Mouse (Mus musculus): ENCODE results near the gene Pam16.

Gene Pam16

DNA sequence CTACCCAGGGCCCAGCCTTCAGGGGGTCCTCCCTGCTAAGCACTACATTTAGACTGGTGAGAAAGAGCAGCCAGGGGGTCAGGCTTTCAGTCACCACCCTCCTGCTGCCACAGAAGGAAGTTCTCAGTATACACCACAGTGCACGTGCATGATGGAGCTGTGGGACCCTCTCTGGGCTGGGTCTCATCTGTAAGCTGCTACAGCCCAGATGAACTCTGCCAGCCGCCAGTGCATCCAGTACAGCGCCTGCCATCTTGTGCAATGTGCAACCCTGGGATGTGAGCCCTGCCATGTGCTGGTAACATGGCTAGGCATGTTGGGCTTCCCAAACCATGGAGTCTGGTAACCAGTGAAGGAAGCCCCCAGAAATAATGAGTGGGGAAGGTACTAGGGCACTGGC is 25.4 kb upstream of the Pam16 start:
- peaks cover 92% of the 10 kb centered on the region for H3K36me3 ChIP-seq (ENCODE audit: insufficient read depth, low read length)
- peaks cover 58% of the 10 kb centered on the region for H3K4me1 ChIP-seq (replicated peaks; ENCODE audit: low read depth, low read length)
- no peaks in the 10 kb centered on the region for H3K27me3 ChIP-seq (ENCODE audit: insufficient read depth, low read length)
- no peaks in the 10 kb centered on the region for H3K9me3 ChIP-seq (ENCODE audit: low read length)
- peak overlapping the region; percentile 65 for H3K4me3 ChIP-seq (replicated peaks; ENCODE audit: low read length)
- no peak for TF ChIP-seq CTCF (conservative IDR thresholded peaks at IDR 0.05; ENCODE audit: low read length)
- no peak for TF ChIP-seq POU5F1 (IDR thresholded peaks at IDR 0.05; ENCODE audit: borderline replicate concordance, low read length)
- TF ChIP-seq NANOG (IDR thresholded peaks at IDR 0.05; ENCODE audit: borderline replicate concordance, low read length) = no peak

DNA sequence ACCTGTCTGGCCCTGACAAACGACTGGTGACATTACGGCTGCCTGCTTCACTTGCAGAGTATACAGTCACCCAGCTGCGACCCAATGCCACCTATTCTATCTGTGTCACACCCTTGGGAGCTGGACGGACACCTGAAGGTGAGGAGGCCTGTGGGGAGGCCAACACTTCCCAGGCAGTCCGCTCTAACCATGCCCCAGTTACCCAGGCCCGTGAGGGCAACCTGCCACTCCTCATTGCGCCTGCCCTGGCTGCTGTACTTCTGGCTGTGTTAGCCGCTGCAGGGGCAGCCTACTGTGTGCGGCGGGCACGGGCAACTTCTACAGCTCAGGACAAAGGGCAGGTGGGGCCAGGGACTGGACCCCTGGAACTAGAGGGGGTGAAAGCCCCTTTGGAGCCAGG is 24.9 kb upstream of the Pam16 start:
- no peaks in the 10 kb centered on the region for H3K9me3 ChIP-seq (ENCODE audit: low read length)
- peaks cover 55% of the 10 kb centered on the region for H3K4me1 ChIP-seq (replicated peaks; ENCODE audit: low read depth, low read length)
- peaks cover 88% of the 10 kb centered on the region for H3K36me3 ChIP-seq (ENCODE audit: insufficient read depth, low read length)
- TF ChIP-seq NANOG (IDR thresholded peaks at IDR 0.05; ENCODE audit: borderline replicate concordance, low read length) = no peak
- TF ChIP-seq CTCF (conservative IDR thresholded peaks at IDR 0.05; ENCODE audit: low read length) = no peak
- no peak for TF ChIP-seq POU5F1 (IDR thresholded peaks at IDR 0.05; ENCODE audit: borderline replicate concordance, low read length)
- peak overlapping the region; percentile 65 for H3K4me3 ChIP-seq (replicated peaks; ENCODE audit: low read length)
- H3K27me3 ChIP-seq (ENCODE audit: insufficient read depth, low read length) = no peaks in the 10 kb centered on the region

DNA sequence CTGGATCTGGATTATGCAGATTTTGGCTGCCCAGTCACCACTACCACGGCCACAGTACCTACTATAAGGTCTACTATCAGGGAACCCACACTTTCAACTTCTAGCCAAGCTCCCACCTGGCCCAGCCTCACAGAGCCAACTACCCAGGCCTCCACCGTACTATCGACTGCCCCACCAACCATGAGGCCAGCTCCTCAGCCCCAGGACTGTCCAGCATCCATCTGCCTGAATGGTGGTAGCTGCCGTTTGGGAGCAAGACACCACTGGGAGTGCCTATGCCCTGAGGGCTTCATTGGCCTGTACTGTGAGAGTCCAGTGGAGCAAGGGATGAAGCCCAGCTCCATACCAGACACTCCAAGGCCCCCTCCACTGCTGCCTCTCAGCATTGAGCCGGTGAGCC is 24.4 kb upstream of the Pam16 start:
- H3K4me3 ChIP-seq (replicated peaks; ENCODE audit: low read length) = peak overlapping the region; percentile 65
- TF ChIP-seq POU5F1 (IDR thresholded peaks at IDR 0.05; ENCODE audit: borderline replicate concordance, low read length) = no peak
- H3K9me3 ChIP-seq (ENCODE audit: low read length) = no peaks in the 10 kb centered on the region
- peaks cover 56% of the 10 kb centered on the region for H3K4me1 ChIP-seq (replicated peaks; ENCODE audit: low read depth, low read length)
- no peaks in the 10 kb centered on the region for H3K27me3 ChIP-seq (ENCODE audit: insufficient read depth, low read length)
- H3K36me3 ChIP-seq (ENCODE audit: insufficient read depth, low read length) = peaks cover 85% of the 10 kb centered on the region

DNA sequence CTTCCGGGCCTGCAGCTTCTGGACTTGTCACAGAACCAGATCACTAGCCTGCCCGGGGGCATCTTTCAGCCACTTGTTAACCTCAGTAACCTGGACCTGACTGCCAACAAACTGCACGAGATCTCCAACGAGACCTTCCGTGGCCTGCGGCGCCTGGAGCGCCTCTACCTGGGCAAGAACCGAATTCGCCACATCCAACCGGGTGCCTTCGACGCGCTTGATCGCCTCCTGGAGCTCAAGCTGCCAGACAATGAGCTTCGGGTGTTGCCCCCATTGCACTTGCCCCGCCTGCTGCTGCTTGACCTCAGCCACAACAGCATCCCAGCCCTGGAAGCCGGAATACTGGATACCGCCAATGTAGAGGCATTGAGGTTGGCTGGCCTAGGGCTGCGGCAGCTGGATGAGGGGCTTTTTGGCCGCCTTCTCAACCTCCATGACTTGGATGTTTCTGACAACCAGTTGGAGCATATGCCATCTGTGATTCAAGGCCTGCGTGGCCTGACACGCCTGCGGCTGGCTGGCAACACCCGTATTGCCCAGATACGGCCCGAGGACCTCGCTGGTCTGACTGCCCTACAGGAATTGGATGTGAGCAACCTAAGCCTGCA is 23.7 kb upstream of the Pam16 start:
- H3K9me3 ChIP-seq (ENCODE audit: low read length) = no peaks in the 10 kb centered on the region
- TF ChIP-seq CTCF (conservative IDR thresholded peaks at IDR 0.05; ENCODE audit: low read length) = no peak
- no peak for TF ChIP-seq POU5F1 (IDR thresholded peaks at IDR 0.05; ENCODE audit: borderline replicate concordance, low read length)
- H3K27me3 ChIP-seq (ENCODE audit: insufficient read depth, low read length) = no peaks in the 10 kb centered on the region
- H3K4me3 ChIP-seq (replicated peaks; ENCODE audit: low read length) = peak overlapping the region; percentile 65
- peaks cover 84% of the 10 kb centered on the region for H3K36me3 ChIP-seq (ENCODE audit: insufficient read depth, low read length)
- H3K4me1 ChIP-seq (replicated peaks; ENCODE audit: low read depth, low read length) = peaks cover 62% of the 10 kb centered on the region

DNA sequence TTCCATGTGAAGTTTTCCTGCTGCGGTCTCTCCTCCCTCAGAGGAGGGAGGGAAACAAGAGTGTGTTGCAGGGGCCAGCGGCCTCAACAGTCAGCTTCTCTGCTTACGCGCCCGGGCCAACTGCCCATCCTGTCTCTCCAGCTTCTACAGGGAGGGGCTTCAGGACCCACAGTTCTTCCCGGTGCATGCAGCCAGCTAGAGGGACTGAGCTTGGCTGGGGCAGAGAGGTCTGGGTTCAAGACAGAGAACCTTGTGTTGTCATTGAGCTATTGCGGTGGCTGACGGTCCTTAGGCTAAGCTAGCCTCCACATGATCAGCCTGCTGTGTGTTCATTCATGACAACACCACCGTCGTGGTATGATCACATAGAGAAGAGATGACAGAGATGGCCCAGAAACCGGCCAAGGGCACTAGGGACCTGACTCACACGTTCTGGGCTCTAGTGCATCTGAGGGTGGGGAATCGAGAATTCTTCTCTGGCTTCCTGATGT is 22.9 kb upstream of the Pam16 start:
- peaks cover 71% of the 10 kb centered on the region for H3K4me1 ChIP-seq (replicated peaks; ENCODE audit: low read depth, low read length)
- H3K4me3 ChIP-seq (replicated peaks; ENCODE audit: low read length) = no peak overlapping the region; the same call in 1 of the 2 replicates
- peaks cover 76% of the 10 kb centered on the region for H3K36me3 ChIP-seq (ENCODE audit: insufficient read depth, low read length)
- no peaks in the 10 kb centered on the region for H3K9me3 ChIP-seq (ENCODE audit: low read length)
- TF ChIP-seq POU5F1 (IDR thresholded peaks at IDR 0.05; ENCODE audit: borderline replicate concordance, low read length) (no peak), CTCF (conservative IDR thresholded peaks at IDR 0.05; ENCODE audit: low read length) (no peak), NANOG (IDR thresholded peaks at IDR 0.05; ENCODE audit: borderline replicate concordance, low read length) (no peak)
- H3K27me3 ChIP-seq (ENCODE audit: insufficient read depth, low read length) = no peaks in the 10 kb centered on the region

DNA sequence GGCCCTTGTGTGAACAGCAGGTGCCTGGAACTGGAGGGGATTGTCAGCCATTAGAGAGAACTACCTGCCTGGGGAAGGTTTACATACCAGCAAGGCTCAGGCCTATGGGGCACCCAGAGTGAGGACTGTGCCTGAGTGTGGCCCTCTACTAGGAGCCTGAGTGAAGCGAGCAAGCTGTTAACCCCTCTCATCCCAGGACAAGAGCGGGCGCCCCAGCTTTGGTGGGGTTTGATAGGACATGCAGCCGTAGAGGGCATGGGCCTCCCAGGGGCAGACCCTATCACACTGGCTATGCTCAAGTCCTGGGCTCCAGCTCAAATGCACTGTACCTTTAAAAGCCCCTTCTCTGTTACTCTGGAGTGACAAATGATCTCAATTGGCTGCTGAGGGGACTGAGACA is 22.0 kb upstream of the Pam16 start:
- no peaks in the 10 kb centered on the region for H3K9me3 ChIP-seq (ENCODE audit: low read length)
- peaks cover 77% of the 10 kb centered on the region for H3K4me1 ChIP-seq (replicated peaks; ENCODE audit: low read depth, low read length)
- no peaks in the 10 kb centered on the region for H3K27me3 ChIP-seq (ENCODE audit: insufficient read depth, low read length)
- peaks cover 67% of the 10 kb centered on the region for H3K36me3 ChIP-seq (ENCODE audit: insufficient read depth, low read length)
- TF ChIP-seq CTCF (conservative IDR thresholded peaks at IDR 0.05; ENCODE audit: low read length) (no peak), NANOG (IDR thresholded peaks at IDR 0.05; ENCODE audit: borderline replicate concordance, low read length) (no peak), POU5F1 (IDR thresholded peaks at IDR 0.05; ENCODE audit: borderline replicate concordance, low read length) (no peak)
- no peak overlapping the region for H3K4me3 ChIP-seq (replicated peaks; ENCODE audit: low read length)

DNA sequence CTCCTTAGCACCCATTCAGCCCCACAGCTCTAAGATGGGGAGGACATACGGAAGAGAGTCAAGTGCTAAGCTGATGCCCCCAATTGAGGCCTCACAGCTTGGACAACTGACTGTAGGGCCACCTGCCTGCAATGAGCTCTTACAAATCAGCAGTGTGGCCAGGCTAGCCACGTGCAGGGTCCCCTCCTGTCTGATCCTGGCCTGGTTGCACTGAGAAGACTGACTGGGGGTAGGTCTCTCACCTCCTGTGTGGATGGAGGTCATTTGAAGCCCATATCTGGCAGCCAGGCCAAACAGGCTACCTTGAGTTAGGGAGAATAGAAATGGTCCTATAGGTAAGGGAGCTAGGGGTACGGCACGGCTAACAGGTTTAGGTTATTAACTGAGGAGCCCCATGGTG is 21.1 kb upstream of the Pam16 start:
- Histone ChIP-seq H3K9me3 (ENCODE audit: low read length) (no peaks in the 10 kb centered on the region), H3K4me1 (replicated peaks; ENCODE audit: low read depth, low read length) (peaks cover 77% of the 10 kb centered on the region), H3K27me3 (ENCODE audit: insufficient read depth, low read length) (peaks cover 4% of the 10 kb centered on the region), H3K36me3 (ENCODE audit: insufficient read depth, low read length) (peaks cover 62% of the 10 kb centered on the region), H3K4me3 (replicated peaks; ENCODE audit: low read length) (no peak overlapping the region)
- TF ChIP-seq POU5F1 (IDR thresholded peaks at IDR 0.05; ENCODE audit: borderline replicate concordance, low read length) (no peak), CTCF (conservative IDR thresholded peaks at IDR 0.05; ENCODE audit: low read length) (no peak), NANOG (IDR thresholded peaks at IDR 0.05; ENCODE audit: borderline replicate concordance, low read length) (no peak)

DNA sequence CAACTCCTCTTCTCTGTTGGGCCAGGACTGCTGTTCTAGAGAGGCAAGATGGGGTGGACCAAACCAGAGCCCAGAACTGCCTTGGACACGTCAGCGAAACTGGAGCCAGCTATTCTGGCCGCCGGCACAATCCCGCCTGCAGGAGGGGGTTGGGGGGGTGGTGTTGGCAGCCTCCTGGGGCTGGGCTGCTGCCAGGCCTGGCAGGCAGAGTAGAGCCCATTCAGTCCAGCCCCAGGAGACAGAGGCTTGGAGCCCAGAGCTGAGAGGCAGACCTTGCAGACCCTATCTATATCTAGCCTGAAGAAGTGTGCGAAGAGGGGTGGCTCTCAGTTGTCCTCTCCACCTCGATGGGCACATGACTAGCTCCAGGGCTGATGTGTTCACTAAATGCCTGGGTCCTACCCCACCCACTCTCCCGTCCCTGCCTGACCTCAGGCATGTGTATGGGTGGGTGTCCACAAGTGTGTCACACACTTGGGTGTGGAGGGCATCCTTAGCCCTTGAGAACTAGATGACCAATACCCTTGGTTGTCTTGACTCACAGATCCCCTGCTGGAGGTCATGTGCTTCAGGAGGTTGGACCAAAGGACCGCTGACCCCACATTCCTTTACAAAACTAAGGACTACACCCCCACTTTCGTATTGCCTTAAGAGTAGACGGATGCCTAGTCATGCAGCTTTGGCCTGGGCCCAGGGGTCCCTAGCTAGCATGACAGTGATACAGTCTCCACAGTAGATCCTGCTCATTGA is 19.1 kb upstream of the Pam16 start:
- Histone ChIP-seq H3K4me1 (replicated peaks; ENCODE audit: low read depth, low read length) (peaks cover 71% of the 10 kb centered on the region), H3K9me3 (ENCODE audit: low read length) (no peaks in the 10 kb centered on the region), H3K36me3 (ENCODE audit: insufficient read depth, low read length) (peaks cover 42% of the 10 kb centered on the region), H3K4me3 (replicated peaks; ENCODE audit: low read length) (no peak overlapping the region), H3K27me3 (ENCODE audit: insufficient read depth, low read length) (peaks cover 8% of the 10 kb centered on the region)
- TF ChIP-seq POU5F1 (IDR thresholded peaks at IDR 0.05; ENCODE audit: borderline replicate concordance, low read length) = no peak
- TF ChIP-seq NANOG (IDR thresholded peaks at IDR 0.05; ENCODE audit: borderline replicate concordance, low read length) = no peak
- no peak for TF ChIP-seq CTCF (conservative IDR thresholded peaks at IDR 0.05; ENCODE audit: low read length)
